Mouse (Mus musculus): ENCODE measurements around the gene Plk3. TPM values are rescaled to one million over a fixed set of nuclear protein-coding genes. Genes with fewer than 3 reads are reported as not detected.

The Plk3 gene
- total RNA-seq, 1 experiment = 28.3 TPM

GRCm38 (mm10) chr4:117161183-117161582, 27.4 kb upstream of the Plk3 start:
- H3K9me3 ChIP-seq (ENCODE audit: control insufficient read depth, insufficient read depth, low read depth, low read length) = no peaks in the 10 kb centered on the region
- TF ChIP-seq HCFC1 (IDR thresholded peaks at IDR 0.05; ENCODE audit: borderline replicate concordance, insufficient read depth, low read length) = no peak
- TF ChIP-seq MAFK (IDR thresholded peaks at IDR 0.05; ENCODE audit: insufficient read depth, low read depth, low read length) = no peak
- TF ChIP-seq CHD2 (IDR thresholded peaks at IDR 0.05; ENCODE audit: low read depth, low read length) = no peak
- no peak for TF ChIP-seq ZNF384 (IDR thresholded peaks at IDR 0.05; ENCODE audit: low read depth, low read length)
- no peak for TF ChIP-seq ZC3H11A (IDR thresholded peaks at IDR 0.05; ENCODE audit: borderline replicate concordance, low read depth, low read length)
- H3K27ac ChIP-seq (ENCODE audit: insufficient read depth, low read depth, low read length, poor library complexity, severe bottlenecking) = no peak overlapping the region
- peaks cover 44% of the 10 kb centered on the region for H3K36me3 ChIP-seq (ENCODE audit: control insufficient read depth, insufficient read depth, low read length, poor library complexity, severe bottlenecking)
- in situ Hi-C loops (cut with MboI; ENCODE audit: low sequenced_read_pairs in 2 of 2, unreplicated experiment in 2 of 2) = no loop called here
- no peak overlapping the region for H3K9ac ChIP-seq (ENCODE audit: insufficient read depth, low read depth, low read length, poor library complexity, severe bottlenecking)
- no peak for DNase-seq (ENCODE audit: low read depth, low spot score)
- no peak overlapping the region for H3K4me3 ChIP-seq (ENCODE audit: insufficient read depth in 1 of 2, low read depth in 1 of 2, low read length in 2 of 2, poor library complexity in 1 of 2, severe bottlenecking in 1 of 2)
- H3K4me1 ChIP-seq (ENCODE audit: control insufficient read depth in 2 of 2, insufficient read depth in 2 of 2, low read length in 2 of 2, poor library complexity in 1 of 2) = peaks cover 0 to 7% of the 10 kb centered on the region in 2 experiments; a peak in 2 of 4 replicates

DNA sequence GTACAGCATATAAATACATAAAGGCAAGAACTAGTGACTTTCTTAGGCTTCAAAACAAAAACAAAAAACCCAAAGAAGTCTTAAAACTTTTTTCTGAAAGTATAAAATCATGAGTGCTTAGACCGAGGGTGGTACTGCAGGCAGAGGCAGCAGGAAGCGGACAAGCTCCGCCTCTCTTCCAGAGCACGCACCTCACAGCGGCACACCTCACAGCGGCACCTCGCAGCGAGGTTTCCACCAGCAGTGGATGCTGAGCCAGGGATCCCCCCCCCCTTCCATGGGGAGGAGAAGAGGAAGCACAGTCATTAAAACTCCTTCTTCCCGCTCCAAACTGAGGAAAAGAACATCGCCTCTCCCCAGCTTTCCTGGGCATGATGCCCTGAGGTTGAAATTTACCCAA, 25.9 kb upstream of the Plk3 start:
- Histone ChIP-seq H3K4me3 (ENCODE audit: insufficient read depth in 1 of 2, low read depth in 1 of 2, low read length in 2 of 2, poor library complexity in 1 of 2, severe bottlenecking in 1 of 2) (no peak overlapping the region), H3K9me3 (ENCODE audit: control insufficient read depth, insufficient read depth, low read depth, low read length) (no peaks in the 10 kb centered on the region), H3K36me3 (ENCODE audit: control insufficient read depth, insufficient read depth, low read length, poor library complexity, severe bottlenecking) (peaks cover 41% of the 10 kb centered on the region), H3K27ac (ENCODE audit: insufficient read depth, low read depth, low read length, poor library complexity, severe bottlenecking) (no peak overlapping the region), H3K9ac (ENCODE audit: insufficient read depth, low read depth, low read length, poor library complexity, severe bottlenecking) (peak overlapping the region; percentile 4), H3K4me1 (ENCODE audit: control insufficient read depth in 2 of 2, insufficient read depth in 2 of 2, low read length in 2 of 2, poor library complexity in 1 of 2) (peaks cover 0 to 7% of the 10 kb centered on the region in 2 experiments; a peak in 2 of 4 replicates)
- TF ChIP-seq HCFC1 (IDR thresholded peaks at IDR 0.05; ENCODE audit: borderline replicate concordance, insufficient read depth, low read length) (no peak), ZNF384 (IDR thresholded peaks at IDR 0.05; ENCODE audit: low read depth, low read length) (no peak)
- no peak for DNase-seq (ENCODE audit: low read depth, low spot score)
- in situ Hi-C loops (cut with MboI; ENCODE audit: low sequenced_read_pairs in 2 of 2, unreplicated experiment in 2 of 2) = no loop called here

GRCm38 (mm10) chr4:117156372-117156771, 22.6 kb upstream of the Plk3 start:
- H3K27ac ChIP-seq (ENCODE audit: insufficient read depth, low read depth, low read length, poor library complexity, severe bottlenecking) = peak overlapping the region; percentile 9; the same call in 1 of the 2 replicates
- in situ Hi-C loops (cut with MboI; ENCODE audit: low sequenced_read_pairs in 2 of 2, unreplicated experiment in 2 of 2) = no loop called here
- TF ChIP-seq ZC3H11A (IDR thresholded peaks at IDR 0.05; ENCODE audit: borderline replicate concordance, low read depth, low read length) (no peak), HCFC1 (IDR thresholded peaks at IDR 0.05; ENCODE audit: borderline replicate concordance, insufficient read depth, low read length) (no peak), ZNF384 (IDR thresholded peaks at IDR 0.05; ENCODE audit: low read depth, low read length) (no peak), MAFK (IDR thresholded peaks at IDR 0.05; ENCODE audit: insufficient read depth, low read depth, low read length) (no peak), CHD2 (IDR thresholded peaks at IDR 0.05; ENCODE audit: low read depth, low read length) (no peak)
- peak overlapping the region; percentile 60; the same call in 1 of the 2 replicates for H3K9ac ChIP-seq (ENCODE audit: insufficient read depth, low read depth, low read length, poor library complexity, severe bottlenecking)
- peaks cover 0 to 7% of the 10 kb centered on the region in 2 experiments; a peak in 2 of 4 replicates for H3K4me1 ChIP-seq (ENCODE audit: control insufficient read depth in 2 of 2, insufficient read depth in 2 of 2, low read length in 2 of 2, poor library complexity in 1 of 2)
- H3K4me3 ChIP-seq (ENCODE audit: insufficient read depth in 1 of 2, low read depth in 1 of 2, low read length in 2 of 2, poor library complexity in 1 of 2, severe bottlenecking in 1 of 2) = peak overlapping the region; percentile 85 to 96; a peak in 2 of 4 replicates
- DNase-seq (ENCODE audit: low read depth, low spot score) = no peak
- H3K36me3 ChIP-seq (ENCODE audit: control insufficient read depth, insufficient read depth, low read length, poor library complexity, severe bottlenecking) = peaks cover 56% of the 10 kb centered on the region
- no peaks in the 10 kb centered on the region for H3K9me3 ChIP-seq (ENCODE audit: control insufficient read depth, insufficient read depth, low read depth, low read length)

DNA sequence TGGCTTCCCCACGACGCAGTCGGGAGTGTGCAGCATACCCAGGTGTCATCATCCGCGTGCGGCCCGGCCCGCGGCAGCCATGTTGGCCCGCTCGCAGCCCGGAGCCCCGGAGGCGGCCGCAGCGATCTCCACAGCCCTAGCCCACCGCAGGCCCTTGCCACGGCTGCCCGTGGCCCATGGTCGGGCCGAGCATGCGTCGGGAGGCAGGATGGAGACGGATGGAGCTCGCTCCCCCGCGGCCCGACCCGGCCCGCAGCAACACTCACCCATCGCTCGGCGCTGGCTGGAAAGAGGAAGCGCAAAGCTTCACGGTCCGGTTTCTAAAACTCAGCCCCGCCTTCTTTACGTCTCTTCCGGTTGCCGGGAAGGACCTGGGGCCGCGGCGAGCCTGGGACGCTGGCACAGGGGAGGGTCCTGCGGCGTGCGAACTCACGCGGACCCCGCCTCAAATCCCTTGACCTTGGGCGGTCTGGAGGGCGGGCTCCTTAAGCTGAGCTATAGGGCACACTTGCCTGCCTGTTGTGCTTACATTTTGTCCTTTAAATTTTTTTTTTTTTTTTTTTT, 22.1 kb upstream of the Plk3 start, which contains the start of gene Rps8:
Gene Rps8, minus strand, starts transcription at position 452 of the 564 bp plus-strand sequence.
- H3K36me3 ChIP-seq (ENCODE audit: control insufficient read depth, insufficient read depth, low read length, poor library complexity, severe bottlenecking) = peaks cover 57% of the 10 kb centered on the region
- H3K4me1 ChIP-seq (ENCODE audit: control insufficient read depth in 2 of 2, insufficient read depth in 2 of 2, low read length in 2 of 2, poor library complexity in 1 of 2) = peaks cover 0 to 7% of the 10 kb centered on the region in 2 experiments; a peak in 2 of 4 replicates
- peak within 1 kb of the TSS; percentile 97 for H3K9ac ChIP-seq (ENCODE audit: insufficient read depth, low read depth, low read length, poor library complexity, severe bottlenecking)
- H3K27ac ChIP-seq (ENCODE audit: insufficient read depth, low read depth, low read length, poor library complexity, severe bottlenecking) = peak within 1 kb of the TSS; percentile 92
- TF ChIP-seq MAFK (IDR thresholded peaks at IDR 0.05; ENCODE audit: insufficient read depth, low read depth, low read length) = 0 out of 2 replicates have a peak, but pooled peaks have one; percentile 25
- 0 out of 2 replicates have a peak, but pooled peaks have one; percentile 41 for TF ChIP-seq HCFC1 (IDR thresholded peaks at IDR 0.05; ENCODE audit: borderline replicate concordance, insufficient read depth, low read length)
- peak; percentile 97 for TF ChIP-seq ZNF384 (IDR thresholded peaks at IDR 0.05; ENCODE audit: low read depth, low read length)
- TF ChIP-seq ZC3H11A (IDR thresholded peaks at IDR 0.05; ENCODE audit: borderline replicate concordance, low read depth, low read length) = no peak
- no peak for TF ChIP-seq CHD2 (IDR thresholded peaks at IDR 0.05; ENCODE audit: low read depth, low read length)
- peak within 1 kb of the TSS; percentile 85 to 96 for H3K4me3 ChIP-seq (ENCODE audit: insufficient read depth in 1 of 2, low read depth in 1 of 2, low read length in 2 of 2, poor library complexity in 1 of 2, severe bottlenecking in 1 of 2)
- no peaks in the 10 kb centered on the region for H3K9me3 ChIP-seq (ENCODE audit: control insufficient read depth, insufficient read depth, low read depth, low read length)
- in situ Hi-C loops (cut with MboI; ENCODE audit: low sequenced_read_pairs in 2 of 2, unreplicated experiment in 2 of 2) = no loop called here
- DNase-seq (ENCODE audit: low read depth, low spot score) = no peak
